Mouse (Mus musculus) layer of hippocampus, adult 6 months (tissue): ENCODE results near the gene Irf2bp1. TPM values are rescaled to one million over a fixed set of nuclear protein-coding genes. Genes with fewer than 3 reads are reported as not detected.

Experiments
- long read RNA-seq, 2 experiments: library from polyadenylated mRNA; unstranded; transcript quantifications; one replicate each; pipeline ENCODE4 v2.0.0; 2019 to 2020
- polyA plus RNA-seq: library from polyadenylated mRNA; unstranded; fragments of <200 nt; fragmentation: Nextera tagmentation; gene quantifications from 2 replicates; pipeline ENCODE4 v1.2.3, GENCODE M21; 2021

Gene Irf2bp1
- polyA plus RNA-seq = 6.9 and 8.8 TPM in 2 replicates
- long read RNA-seq, experiment 1, transcript Irf2bp1-201 (1 exons, 2,734 nt) = major isoform, 6 of 6 reads
- long read RNA-seq, experiment 1, partial matches to known transcripts = 0 of 6 reads
- long read RNA-seq, experiment 1, other reads (novel, unspliced or antisense) = 0 of 6 reads
- long read RNA-seq, experiment 2, transcript Irf2bp1-201 (1 exons, 2,734 nt) = major isoform, 30 of 30 reads
- long read RNA-seq, experiment 2, partial matches to known transcripts = 0 of 30 reads
- long read RNA-seq, experiment 2, other reads (novel, unspliced or antisense) = 0 of 30 reads

DNA sequence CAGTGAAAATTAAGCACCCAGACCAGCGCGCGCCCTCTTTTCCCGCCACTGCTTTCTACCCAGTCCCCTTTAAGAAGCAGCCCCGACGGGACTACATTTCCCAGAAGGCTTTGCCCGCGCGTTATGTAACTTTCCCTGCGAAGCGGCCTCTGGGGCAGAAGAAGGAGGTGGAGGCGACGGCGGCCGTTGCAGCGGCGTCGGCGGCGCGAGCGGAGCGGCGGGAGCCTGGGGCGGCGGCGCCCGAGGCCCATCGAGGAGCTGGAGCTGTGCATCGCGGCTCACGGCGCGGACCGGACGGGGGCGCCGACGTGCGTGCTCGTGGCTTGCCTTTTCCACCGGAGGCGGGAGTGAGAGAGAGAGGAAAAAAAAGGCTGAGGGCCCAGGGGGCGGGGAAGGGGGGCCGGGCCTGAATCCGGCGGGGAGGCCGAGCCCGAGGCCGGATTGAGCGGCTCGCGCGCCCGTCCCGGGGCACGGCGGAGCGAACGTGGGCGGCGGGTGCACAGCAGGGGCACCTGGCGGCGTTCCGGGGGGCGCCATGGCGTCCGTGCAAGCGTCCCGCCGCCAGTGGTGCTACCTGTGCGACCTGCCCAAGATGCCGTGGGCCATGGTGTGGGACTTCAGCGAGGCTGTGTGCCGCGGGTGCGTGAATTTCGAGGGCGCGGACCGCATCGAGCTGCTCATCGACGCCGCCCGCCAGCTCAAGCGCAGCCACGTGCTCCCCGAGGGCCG lies at the start of gene Irf2bp1:
Irf2bp1 (plus strand) TSS at position 143 of the 729 bp plus-strand sequence.

DNA sequence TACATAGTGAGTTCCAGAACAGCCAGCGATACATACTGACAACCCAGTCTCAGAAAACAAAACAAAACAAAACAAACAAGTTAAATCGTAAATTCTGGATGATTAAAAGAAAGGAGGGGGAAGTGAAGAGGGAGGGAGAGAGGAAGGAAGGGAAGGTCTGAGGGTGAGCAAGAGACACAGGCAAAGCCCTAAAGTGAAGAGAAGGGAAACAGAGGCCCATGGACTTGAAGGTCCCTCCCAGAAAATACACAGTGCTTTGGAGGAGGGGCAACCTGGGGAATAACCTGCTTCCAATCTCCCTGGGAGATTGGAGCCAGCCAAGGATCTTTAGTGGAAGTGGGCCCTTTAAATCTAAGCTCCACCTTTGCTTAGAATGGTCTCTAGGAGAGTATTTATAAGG lies 16.7 kb upstream of the Irf2bp1 start, which contains the start of gene Nanos2:
Nanos2 (plus strand) TSS at position 301 of the 400 bp plus-strand sequence.

DNA sequence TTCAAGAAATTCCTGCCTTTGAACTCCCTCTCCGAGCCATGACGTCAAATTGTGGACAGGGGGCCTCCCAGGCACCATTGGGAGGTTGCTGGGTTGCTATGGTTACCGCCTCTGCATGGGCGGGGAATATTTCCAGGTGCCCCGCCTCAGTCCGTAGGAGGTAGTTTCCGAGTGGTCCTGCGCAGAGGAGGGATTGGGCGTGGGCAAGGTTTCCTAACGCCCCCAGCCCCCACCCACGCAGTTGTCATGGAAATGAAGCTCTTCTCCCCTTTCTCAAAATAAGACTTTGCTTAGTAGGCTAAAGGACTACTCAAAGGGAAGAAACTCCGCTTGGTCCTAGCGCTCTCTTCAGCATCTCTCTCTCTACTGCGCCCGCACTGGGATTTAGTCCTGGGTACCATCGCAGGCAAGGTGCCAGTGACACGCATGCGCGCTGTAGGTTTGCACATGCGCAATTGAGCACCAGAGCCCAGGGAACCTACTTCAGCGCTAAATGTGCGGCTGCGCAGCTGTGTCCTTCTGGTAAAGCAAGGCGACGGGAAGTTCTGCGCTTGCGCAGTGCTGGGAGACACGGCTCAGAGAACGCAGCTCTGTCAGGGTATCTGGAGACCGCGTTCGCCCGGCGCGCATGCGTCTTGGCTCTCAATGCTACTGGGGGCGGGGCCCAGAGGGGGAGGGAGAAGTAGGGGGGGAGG lies 13.1 kb upstream of the Irf2bp1 start, which contains the start of gene Mypop:
Mypop (plus strand) TSS at position 645 of the 695 bp plus-strand sequence.

DNA sequence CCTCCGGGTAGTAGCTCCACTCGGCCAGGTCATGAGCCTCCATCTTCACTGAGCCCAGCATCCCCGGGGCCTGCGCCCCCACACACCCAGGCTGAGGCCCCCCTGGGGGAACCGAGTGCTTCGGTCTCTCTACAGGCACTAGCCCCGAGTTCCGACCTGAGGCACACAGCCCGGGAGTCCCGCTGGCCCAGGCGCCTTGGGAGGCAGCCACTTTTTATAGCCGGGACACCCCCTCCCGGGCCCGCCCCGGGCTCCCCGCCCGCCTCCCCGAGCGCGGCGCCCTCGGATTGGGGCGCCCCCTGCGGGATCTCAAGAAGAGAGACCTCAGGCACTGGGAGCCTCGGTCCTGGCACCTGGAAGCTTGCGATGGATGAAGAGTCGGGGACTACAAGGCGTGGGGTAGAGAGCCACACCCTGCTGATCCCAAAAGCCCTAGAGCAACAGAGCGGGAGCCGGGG lies 19.5 kb downstream of the Irf2bp1 start, which contains the start of gene Foxa3:
Foxa3 (minus strand) TSS at position 182 of the 458 bp plus-strand sequence.

DNA sequence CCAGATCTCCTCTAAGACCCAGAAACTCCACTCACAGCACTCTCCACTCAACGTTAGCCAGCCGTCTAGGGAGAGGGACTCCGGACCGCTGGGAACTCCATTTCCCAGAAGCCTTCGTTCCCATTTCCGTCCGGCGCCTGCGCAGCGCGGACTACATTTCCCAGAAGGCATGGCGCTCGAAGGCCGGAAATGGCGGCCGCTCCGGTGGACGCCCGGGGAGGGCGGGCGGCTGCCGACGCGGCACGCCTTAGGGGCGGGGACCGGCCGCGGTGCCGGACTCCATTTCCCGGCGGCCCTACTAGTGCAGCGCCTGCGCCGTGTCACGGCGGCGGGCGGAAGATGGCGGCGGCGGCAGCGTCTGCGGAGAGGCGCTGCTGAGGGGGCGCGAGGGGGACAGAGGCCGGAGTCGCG lies 20.3 kb downstream of the Irf2bp1 start, which contains the start of gene Sympk:
Sympk (plus strand) TSS at position 282 of the 411 bp plus-strand sequence.

DNA sequence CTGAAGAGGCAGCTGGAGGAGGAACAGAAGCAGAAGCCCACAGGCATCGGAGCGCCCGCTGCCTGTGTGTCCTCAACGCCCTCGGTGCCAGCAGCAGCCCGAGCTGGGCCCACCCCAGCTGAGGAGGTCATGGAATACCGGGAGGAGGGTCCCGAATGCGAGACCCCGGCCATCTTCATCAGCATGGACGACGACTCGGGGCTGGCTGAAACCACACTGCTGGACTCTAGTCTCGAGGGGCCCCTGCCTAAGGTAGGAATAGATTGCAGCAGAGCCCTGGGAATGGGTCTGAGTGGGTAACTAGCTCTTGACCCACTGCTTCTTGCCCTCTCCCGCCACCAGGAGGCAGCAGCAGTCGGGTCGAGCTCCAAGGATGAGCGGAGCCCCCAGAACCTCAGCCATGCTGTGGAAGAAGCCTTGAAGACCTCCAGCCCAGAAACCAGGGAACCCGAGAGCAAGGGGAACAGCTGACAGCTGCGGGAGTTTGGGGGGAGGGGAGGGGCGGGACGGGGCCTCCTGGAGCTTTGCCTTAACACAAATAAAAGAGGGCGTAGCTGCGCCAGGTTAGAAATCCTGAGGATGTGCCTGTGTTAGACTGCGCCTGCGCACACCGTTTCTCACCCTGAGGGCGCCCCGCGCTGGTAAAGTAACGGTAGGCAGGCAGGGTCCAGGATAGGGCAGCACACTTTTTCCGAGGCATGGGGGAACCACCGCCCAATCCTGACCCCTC lies 50.4 kb downstream of the Irf2bp1 start, which contains the start of gene Rsph6a:
Rsph6a (plus strand) TSS at position 644 of the 730 bp plus-strand sequence.

Other genes starting within 250 kb of the Irf2bp1 start
- gene Psg19, start 205.5 kb upstream of the Irf2bp1 start, polyA plus RNA-seq = not detected in 2 replicates
- not detected in 2 replicates for gene Psg17, start 182.4 kb upstream of the Irf2bp1 start, polyA plus RNA-seq
- 0.51 and 0.70 TPM in 2 replicates for gene Mill2, start 164.1 kb upstream of the Irf2bp1 start, polyA plus RNA-seq
- gene Pglyrp1, start 132.7 kb upstream of the Irf2bp1 start, polyA plus RNA-seq = 8.7 and 9.9 TPM in 2 replicates
- 12.1 and 13.0 TPM in 2 replicates for gene Ccdc61, start 93.6 kb upstream of the Irf2bp1 start, polyA plus RNA-seq
- 3.8 and 4.1 TPM in 2 replicates for gene Nova2, start 78.2 kb upstream of the Irf2bp1 start, polyA plus RNA-seq
- gene Nanos2, start 16.6 kb upstream of the Irf2bp1 start, polyA plus RNA-seq = not detected in 2 replicates
- gene Mypop, start 12.8 kb upstream of the Irf2bp1 start, polyA plus RNA-seq = 4.8 and 6.6 TPM in 2 replicates
- not detected in 2 replicates for gene Foxa3, start 19.5 kb downstream of the Irf2bp1 start, polyA plus RNA-seq
- gene Sympk, start 20.3 kb downstream of the Irf2bp1 start, polyA plus RNA-seq = 18.9 and 23.2 TPM in 2 replicates
- 0.23 and 0.24 TPM in 2 replicates for gene Rsph6a, start 50.6 kb downstream of the Irf2bp1 start, polyA plus RNA-seq
- gene Dmwd, start 72.2 kb downstream of the Irf2bp1 start, polyA plus RNA-seq = 22.3 and 22.4 TPM in 2 replicates
- 0.72 and 1.8 TPM in 2 replicates for gene Dmpk, start 79.8 kb downstream of the Irf2bp1 start, polyA plus RNA-seq
- 0.28 and 0.30 TPM in 2 replicates for gene Six5, start 90.5 kb downstream of the Irf2bp1 start, polyA plus RNA-seq
- 0.10 and 0.23 TPM in 2 replicates for gene Gm4969, start 114.3 kb downstream of the Irf2bp1 start, polyA plus RNA-seq
- gene Fbxo46, start 115.8 kb downstream of the Irf2bp1 start, polyA plus RNA-seq = 7.0 and 8.7 TPM in 2 replicates
- 13.3 and 14.4 TPM in 2 replicates for gene Qpctl, start 145.2 kb downstream of the Irf2bp1 start, polyA plus RNA-seq
- 129 and 137 TPM in 2 replicates for gene Snrpd2, start 145.7 kb downstream of the Irf2bp1 start, polyA plus RNA-seq
- gene Gipr, start 162.1 kb downstream of the Irf2bp1 start, polyA plus RNA-seq = 0.13 TPM in 1 of 2 replicates, not detected in the other
- gene Eml2, start 172.4 kb downstream of the Irf2bp1 start, polyA plus RNA-seq = 6.0 and 6.1 TPM in 2 replicates
- 1.5 and 2.0 TPM in 2 replicates for gene Gpr4, start 208.5 kb downstream of the Irf2bp1 start, polyA plus RNA-seq
- 34.8 and 38.3 TPM in 2 replicates for gene Opa3, start 224.3 kb downstream of the Irf2bp1 start, polyA plus RNA-seq